Mouse (Mus musculus): ENCODE measurements at regions not wholly inside any gene's neighbourhood (a gene's known extent, or its start where the extent isn't known, plus 50 kb on each side); places are given as distances from the start of the nearest gene placed in this dataset.
"Not testable (repeated sequence)": the region's sequence is repeated elsewhere in the genome, so short reads cannot be mapped to it uniquely, and the experiment has no call there.

- no peak for DNase-seq
These were observed 157.6 kb downstream of the Gm906 start for GRCm38 (mm10) chr13:50092537-50092936.

GRCm38 (mm10) chr13:50064841-50065240, 185.3 kb downstream of the Gm906 start:
- DNase-seq = no peak

- DNase-seq = not testable (repeated sequence)
These were observed 185.7 kb downstream of the Gm906 start for GRCm38 (mm10) chr13:50064365-50064764.

- DNase-seq = not testable (repeated sequence)
These were observed 190.4 kb downstream of the Gm906 start for GRCm38 (mm10) chr13:50059676-50060075.

- DNase-seq = not testable (repeated sequence)
These were observed 191.1 kb downstream of the Gm906 start for GRCm38 (mm10) chr13:50059054-50059453.

- not testable (repeated sequence) for DNase-seq
These were observed 198.4 kb downstream of the Gm906 start for GRCm38 (mm10) chr13:50051746-50052145.

GRCm38 (mm10) chr13:50051110-50051509, 199.0 kb downstream of the Gm906 start:
- DNase-seq = not testable (repeated sequence)

- DNase-seq = peak; percentile 15
These were observed 218.4 kb downstream of the Gm906 start for GRCm38 (mm10) chr13:50031757-50032156.

GRCm38 (mm10) chr13:50007730-50008129, 208.9 kb upstream of the Gm30302 start:
- DNase-seq = peak; percentile 43

GRCm38 (mm10) chr13:49966072-49966471, 167.3 kb upstream of the Gm30302 start:
- peak; percentile 4 for DNase-seq

- DNase-seq = not testable (repeated sequence)
These were observed 159.3 kb upstream of the Gm30302 start for GRCm38 (mm10) chr13:49957993-49958681.

GRCm38 (mm10) chr13:49915781-49916180, 117.0 kb upstream of the Gm30302 start:
- no peak for DNase-seq
